In the genomic region with DNA sequence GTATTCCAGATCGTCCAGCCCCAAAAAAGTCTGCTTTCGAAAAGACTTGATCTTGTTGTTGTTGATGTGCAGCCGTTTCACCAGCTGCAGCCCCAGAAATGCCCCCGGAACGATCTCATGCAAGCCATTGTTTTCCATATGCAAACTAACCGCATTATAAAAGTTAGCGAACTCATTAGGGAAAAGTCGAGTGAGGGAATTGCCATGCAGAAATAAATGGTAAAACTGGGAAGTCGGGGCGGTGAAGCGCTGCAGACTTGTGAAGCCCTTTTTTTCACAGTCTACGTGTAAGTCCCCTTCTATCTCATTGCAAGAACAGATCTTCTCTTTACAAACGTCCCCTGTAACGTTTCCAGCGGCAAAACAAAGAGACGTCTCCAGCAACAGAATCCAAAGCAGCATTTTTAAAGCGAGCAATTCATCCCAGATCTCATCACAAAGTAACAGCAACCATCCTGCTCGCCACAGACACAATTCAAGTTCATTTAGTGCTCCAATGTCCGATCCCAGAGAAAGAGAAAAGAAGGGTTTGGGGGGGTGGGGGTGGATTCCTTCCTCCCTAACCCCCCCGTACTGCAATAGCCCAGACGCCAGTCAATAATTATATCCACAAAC, we compare ENCODE assay signal across 9 mouse cellular contexts. TPM values are rescaled to one million over a fixed set of nuclear protein-coding genes. Genes with fewer than 3 reads are reported as not detected.
A peak's percentile ranks its signal among the peaks of the same experiment; 100 is the strongest.
DNase-seq lines count a peak whose midpoint lies in the region; ATAC-seq and TF ChIP-seq lines count a peak whose summit lies in the region.
"Had no signal": no experiment of that assay in that cellular context is flagged by ENCODE, and none has a peak within 500 bp of the region (broad histone marks: within the 10 kb centered on the region; RNA-seq: fewer than 3 reads in every experiment).

No protein-coding gene starts in this region.

- no peaks in the 10 kb centered on the region for H3K36me3 ChIP-seq in kidney, adult 2 months (ENCODE audit: control insufficient read depth, insufficient read depth, low read length)
- H3K36me3 ChIP-seq in hindbrain, embryonic 14.5 days (replicated peaks; ENCODE audit: control insufficient read depth, insufficient read depth): no peaks in the 10 kb centered on the region
- H3K36me3 ChIP-seq in midbrain, embryonic 14.5 days (ENCODE audit: control insufficient read depth, insufficient read depth, low read length): no peaks in the 10 kb centered on the region

- H3K9me3 ChIP-seq in hindbrain, embryonic 14.5 days (ENCODE audit: control insufficient read depth, low read length): no peaks in the 10 kb centered on the region
- H3K9me3 ChIP-seq in midbrain, embryonic 14.5 days (ENCODE audit: control insufficient read depth, low read length): no peaks in the 10 kb centered on the region

- H3K27me3 ChIP-seq in kidney, adult 2 months (replicated peaks; ENCODE audit: control insufficient read depth, insufficient read depth, low read length): no peaks in the 10 kb centered on the region
- no peaks in the 10 kb centered on the region for H3K27me3 ChIP-seq in hindbrain, embryonic 14.5 days (ENCODE audit: control insufficient read depth, insufficient read depth, low read length)
- no peaks in the 10 kb centered on the region for H3K27me3 ChIP-seq in midbrain, embryonic 14.5 days (ENCODE audit: control insufficient read depth, insufficient read depth, low read length)

- no peak overlapping the region for H3K27ac ChIP-seq in kidney, adult 2 months (ENCODE audit: insufficient read depth, low read depth, low read length)
- H3K27ac ChIP-seq in hindbrain, embryonic 14.5 days: peak overlapping the region; percentile 97
- H3K27ac ChIP-seq in midbrain, embryonic 14.5 days (replicated peaks; ENCODE audit: low read depth, low read length): peak overlapping the region; percentile 92

- peak overlapping the region; percentile 74 for H3K4me2 ChIP-seq in hindbrain, embryonic 14.5 days (replicated peaks)
- H3K4me2 ChIP-seq in midbrain, embryonic 14.5 days (ENCODE audit: low read length): peak overlapping the region; percentile 84

- H3K4me3 ChIP-seq in kidney, adult 2 months (ENCODE audit: insufficient read depth, low read depth, low read length): peak overlapping the region; percentile 14; the same call in 1 of the 2 replicates
- H3K4me3 ChIP-seq in hindbrain, embryonic 14.5 days (replicated peaks; ENCODE audit: low read length): peak overlapping the region; percentile 72
- H3K4me3 ChIP-seq in midbrain, embryonic 14.5 days (replicated peaks; ENCODE audit: low read depth, low read length): peak overlapping the region; percentile 52

- H3K4me1 ChIP-seq in kidney, adult 2 months (ENCODE audit: control insufficient read depth, insufficient read depth, low read length): peaks cover 4% of the 10 kb centered on the region
- peaks cover 14% of the 10 kb centered on the region for H3K4me1 ChIP-seq in hindbrain, embryonic 14.5 days (replicated peaks; ENCODE audit: control insufficient read depth, insufficient read depth, low read length)
- peaks cover 9% of the 10 kb centered on the region; the same call in 1 of the 2 replicates for H3K4me1 ChIP-seq in midbrain, embryonic 14.5 days (ENCODE audit: control insufficient read depth, insufficient read depth, low read length)

- TF ChIP-seq CTCF in kidney, adult 2 months (conservative IDR thresholded peaks at IDR 0.05; ENCODE audit: insufficient read depth, insufficient read length, low read depth, low read length): no peak

- no peak for DNase-seq in kidney, adult 2 months
- no peak for DNase-seq in kidney, adult 9 months
- DNase-seq in cerebellum, postnatal 36 days: peak; percentile 12 to 47
- DNase-seq in hindbrain, embryonic 14.5 days (ENCODE audit: low spot score): peak; percentile 53
- peak; percentile 67 for DNase-seq in midbrain, embryonic 14.5 days
- DNase-seq in gastrocnemius, adult 8-10 months (ENCODE audit: low spot score in 2 of 2): no peak
- DNase-seq in T-cell, adult 2 months (ENCODE audit: low spot score): no peak

- TF ChIP-seq POLR2A in kidney, adult 2 months (IDR thresholded peaks at IDR 0.05; ENCODE audit: low read depth, low read length): no peak

- peak overlapping the region; percentile 85 for H3K9ac ChIP-seq in hindbrain, embryonic 14.5 days
- peak overlapping the region; percentile 71 for H3K9ac ChIP-seq in midbrain, embryonic 14.5 days (replicated peaks; ENCODE audit: low read length)

- ATAC-seq in hindbrain, embryonic 14.5 days (ENCODE audit: low FRiP score): no peak
- no peak for ATAC-seq in midbrain, embryonic 14.5 days (ENCODE audit: low FRiP score, low TSS enrichment)
- no peak for ATAC-seq in monocyte, adult 5-6 weeks (replicated peaks; ENCODE audit: insufficient number of reproducible peaks, low FRiP score, low TSS enrichment, poor library complexity, severe bottlenecking)

- WGBS in kidney, adult 2 months: 2% methylated on average over 21 of the region's 21 CpGs
- WGBS in hindbrain, embryonic 14.5 days: 1% methylated on average over 21 of the region's 21 CpGs
- under 1% methylated on average over 21 of the region's 21 CpGs for WGBS in midbrain, embryonic 14.5 days

RNA-seq across cellular contexts. Expression of gene Slitrk1, which starts 1.0 kb away (rescaled TPM):
- polyA plus RNA-seq in kidney, adult 2 months (2012; rRNA removed): 0.67 and 0.77 TPM in 2 replicates
- polyA plus RNA-seq in hindbrain, embryonic 14.5 days (2014; fragmentation: Nextera tagmentation; extraction: Ambion mirVana): 37.9 and 38.5 TPM in 2 replicates
- 19.5 and 27.3 TPM in 2 replicates for polyA plus RNA-seq in midbrain, embryonic 14.5 days (2014; fragmentation: Nextera tagmentation; extraction: Ambion mirVana)
- total RNA-seq in gastrocnemius, adult 8-10 months (2022): under 1 TPM in 2 of 4 experiments, not detected in 2; 0.05 TPM
- not detected in 3 replicates for total RNA-seq in monocyte, adult 5-6 weeks (2017)
- total RNA-seq: ES-E14 had no signal

Comparison
In these comparisons a context has a peak if more than half of its experiments do, and no peak if none do; other contexts are left out.
1. DNase-seq: peak in cerebellum, postnatal 36 days (2 of 2), hindbrain, embryonic 14.5 days (single experiment) and midbrain, embryonic 14.5 days (single experiment); none in kidney, adult 2 months (single experiment), kidney, adult 9 months (single experiment), gastrocnemius, adult 8-10 months (0 of 2) and T-cell, adult 2 months (single experiment).
2. H3K4me3 ChIP-seq: peak in every context shown above with its lines; median percentile 72 in hindbrain, embryonic 14.5 days; 52 in midbrain, embryonic 14.5 days; 14 in kidney, adult 2 months.
3. RNA of gene Slitrk1, which starts 1.0 kb away (polyA plus RNA-seq): 37.9 to 38.5 TPM in hindbrain, embryonic 14.5 days and 19.5 to 27.3 TPM in midbrain, embryonic 14.5 days; 0.67 to 0.77 TPM in kidney, adult 2 months; every median in the first group is over 10 times any median in the second.